26 mouse cellular contexts compared by ENCODE assay signal in the genomic region with DNA sequence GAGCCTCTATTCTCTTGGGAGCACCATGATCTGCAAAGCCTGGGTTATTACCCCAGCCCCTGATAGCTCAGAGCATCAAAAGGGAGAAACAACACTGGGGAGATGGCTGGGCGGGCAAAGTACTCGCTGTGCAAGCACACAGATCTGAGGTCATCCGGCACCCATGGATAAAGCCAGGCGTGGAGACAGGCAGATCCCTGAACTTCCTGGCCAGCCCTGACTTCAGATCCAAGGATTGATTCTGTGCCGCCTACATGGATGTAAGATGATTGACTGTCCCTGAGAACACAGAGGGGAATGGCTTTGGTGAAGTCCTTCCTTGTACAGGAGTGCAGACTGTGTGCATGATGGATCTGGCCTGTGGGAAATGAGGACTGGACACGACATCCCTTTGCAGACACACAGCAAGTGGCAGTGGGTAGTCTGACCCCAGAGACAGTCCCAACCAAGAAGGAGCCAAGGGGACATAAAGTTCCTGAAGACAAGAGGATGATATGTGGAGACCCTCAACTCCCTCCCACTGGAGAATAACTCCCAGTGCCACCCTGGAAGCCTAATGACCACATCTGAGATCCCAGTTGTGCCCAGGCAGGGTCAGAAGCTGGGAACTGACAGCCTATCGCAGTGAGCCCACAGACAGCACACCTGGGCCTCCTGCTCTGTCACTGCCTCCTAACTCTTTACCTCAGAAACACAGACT. TPM values are rescaled to one million over a fixed set of nuclear protein-coding genes. Genes with fewer than 3 reads are reported as not detected.
DNase-seq lines count a peak whose midpoint lies in the region; ATAC-seq lines count a peak whose summit lies in the region.
"Had no signal": no experiment of that assay in that cellular context is flagged by ENCODE, and none has a peak within 500 bp of the region (broad histone marks: within the 10 kb centered on the region; RNA-seq: fewer than 3 reads in every experiment).

No protein-coding gene starts in this region.

- H3K27me3 ChIP-seq in heart, embryonic 11.5 days (ENCODE audit: control insufficient read depth, insufficient read depth, low read length) = no peaks in the 10 kb centered on the region
- H3K27me3 ChIP-seq in intestine, embryonic 15.5 days (replicated peaks) = no peaks in the 10 kb centered on the region
- H3K27me3 ChIP-seq in intestine, embryonic 16.5 days (replicated peaks; ENCODE audit: control insufficient read depth, insufficient read depth, low read length) = no peaks in the 10 kb centered on the region
- H3K27me3 ChIP-seq: embryonic facial prominence, embryonic 12.5 days had no signal

- H3K9me3 ChIP-seq in heart, embryonic 11.5 days (replicated peaks; ENCODE audit: control insufficient read depth, low read length) = no peaks in the 10 kb centered on the region
- H3K9me3 ChIP-seq in intestine, embryonic 15.5 days = no peaks in the 10 kb centered on the region
- no peaks in the 10 kb centered on the region for H3K9me3 ChIP-seq in intestine, embryonic 16.5 days (ENCODE audit: control insufficient read depth, low read length)
- H3K9me3 ChIP-seq: embryonic facial prominence, embryonic 12.5 days; G1E; limb, embryonic 10.5 days had no signal

- no peak overlapping the region for H3K4me3 ChIP-seq in heart, embryonic 11.5 days (ENCODE audit: low read depth, low read length)
- H3K4me3 ChIP-seq in intestine, embryonic 15.5 days (replicated peaks) = no peak overlapping the region
- H3K4me3 ChIP-seq in intestine, embryonic 16.5 days (ENCODE audit: low read length) = no peak overlapping the region
- H3K4me3 ChIP-seq: embryonic facial prominence, embryonic 12.5 days; erythroblast, embryonic 14.5 days; left cerebral cortex, adult 2 months; limb, embryonic 10.5 days had no signal

- ATAC-seq in heart, embryonic 11.5 days (replicated peaks; ENCODE audit: insufficient number of reproducible peaks, low FRiP score, low TSS enrichment) = no peak
- no peak for ATAC-seq in intestine, embryonic 15.5 days
- ATAC-seq in intestine, embryonic 16.5 days = no peak
- ATAC-seq: forebrain, embryonic 14.5 days had no signal

- intact Hi-C loops in heart, postnatal 36 days (cut with DNase I) = no loop called here

- H3K4me1 ChIP-seq in heart, embryonic 11.5 days (ENCODE audit: control insufficient read depth, insufficient read depth, low read length) = peaks cover 70% of the 10 kb centered on the region
- peaks cover 73% of the 10 kb centered on the region for H3K4me1 ChIP-seq in intestine, embryonic 15.5 days (replicated peaks)
- H3K4me1 ChIP-seq in intestine, embryonic 16.5 days (ENCODE audit: control insufficient read depth, insufficient read depth, low read length) = peaks cover 70% of the 10 kb centered on the region

- no peaks in the 10 kb centered on the region for H3K36me3 ChIP-seq in heart, embryonic 11.5 days (ENCODE audit: control insufficient read depth, insufficient read depth, low read length)
- H3K36me3 ChIP-seq in intestine, embryonic 15.5 days = no peaks in the 10 kb centered on the region
- no peaks in the 10 kb centered on the region for H3K36me3 ChIP-seq in intestine, embryonic 16.5 days (ENCODE audit: control insufficient read depth, insufficient read depth, low read length)
- H3K36me3 ChIP-seq: G1E had no signal

- 0 out of 2 replicates have a peak overlapping the region, but pooled peaks have one; percentile 17 for H3K9ac ChIP-seq in heart, embryonic 11.5 days (ENCODE audit: low read depth, low read length)
- no peak overlapping the region for H3K9ac ChIP-seq in intestine, embryonic 15.5 days
- no peak overlapping the region; the same call in 1 of the 2 replicates for H3K9ac ChIP-seq in intestine, embryonic 16.5 days (ENCODE audit: low read depth, low read length)
- H3K9ac ChIP-seq: embryonic facial prominence, embryonic 12.5 days; lung, embryonic 14.5 days had no signal

- WGBS in heart, embryonic 11.5 days (ENCODE audit: insufficient replicate concordance) = 72% methylated on average over 7 of the region's 7 CpGs
- WGBS in intestine, embryonic 15.5 days = 68% methylated on average over 7 of the region's 7 CpGs
- 67% methylated on average over 7 of the region's 7 CpGs for WGBS in intestine, embryonic 16.5 days

- no peak overlapping the region for H3K4me2 ChIP-seq in heart, embryonic 11.5 days
- H3K4me2 ChIP-seq in intestine, embryonic 15.5 days (replicated peaks) = no peak overlapping the region
- H3K4me2 ChIP-seq in intestine, embryonic 16.5 days (ENCODE audit: low read depth, low read length) = no peak overlapping the region
- H3K4me2 ChIP-seq: embryonic facial prominence, embryonic 12.5 days; lung, embryonic 14.5 days; midbrain, embryonic 11.5 days had no signal

- DNase-seq in cerebellum, adult 11-12 months = peak; percentile 51
- no peak for DNase-seq in cerebellum, postnatal 14 days
- DNase-seq in heart, postnatal 36 days = no peak
- DNase-seq in cerebellum, postnatal 25 days = peak; percentile 31 to 45
- no peak for DNase-seq in urinary bladder, postnatal 4 days (ENCODE audit: low spot score in 2 of 2)
- DNase-seq: gastrocnemius, postnatal 25 days; kidney, adult 8-10 months; lung, embryonic 14.5 days; right cerebral cortex, postnatal 4 days had no signal

- H3K27ac ChIP-seq in heart, embryonic 11.5 days (ENCODE audit: low read depth, low read length) = no peak overlapping the region
- peak overlapping the region; percentile 28; the same call in 1 of the 2 replicates for H3K27ac ChIP-seq in intestine, embryonic 15.5 days
- no peak overlapping the region for H3K27ac ChIP-seq in intestine, embryonic 16.5 days (ENCODE audit: low read length)
- H3K27ac ChIP-seq: embryonic facial prominence, embryonic 12.5 days; left cerebral cortex, adult 2 months; limb, embryonic 10.5 days had no signal

RNA-seq across cellular contexts. Expression of a gene that starts 12.2 kb away (rescaled TPM):
- 3.4 and 3.6 TPM in 2 replicates for polyA plus RNA-seq in heart, embryonic 11.5 days (2014; fragmentation: Nextera tagmentation; extraction: Ambion mirVana)
- total RNA-seq in heart, postnatal 36 days (2021) = 10 to 100 TPM; 11.5 to 13.4 TPM
- polyA plus RNA-seq in intestine, embryonic 15.5 days (2015; fragmentation: Nextera tagmentation; extraction: Ambion mirVana) = 2.0 and 2.3 TPM in 2 replicates
- 1.2 and 1.3 TPM in 2 replicates for polyA plus RNA-seq in intestine, embryonic 16.5 days (2015; fragmentation: Nextera tagmentation; extraction: Ambion mirVana)

RNA-seq across cellular contexts. Expression of a gene that starts 20.0 kb away (rescaled TPM):
- 0.26 TPM in 1 of 2 replicates, not detected in the other for polyA plus RNA-seq in heart, embryonic 11.5 days (2014; fragmentation: Nextera tagmentation; extraction: Ambion mirVana)
- total RNA-seq in heart, postnatal 36 days (2021) = not detected
- polyA plus RNA-seq in intestine, embryonic 15.5 days (2015; fragmentation: Nextera tagmentation; extraction: Ambion mirVana) = not detected in 2 replicates
- not detected in 2 replicates for polyA plus RNA-seq in intestine, embryonic 16.5 days (2015; fragmentation: Nextera tagmentation; extraction: Ambion mirVana)
- total RNA-seq: adrenal gland, postnatal 36 days; G1E; gastrocnemius, postnatal 25 days; left cerebral cortex, adult 2 months; liver, adult 2 months had no signal
- polyA plus RNA-seq: cortical plate, adult 2 months; embryonic facial prominence, embryonic 12.5 days; erythroblast, embryonic 14.5 days; forebrain, embryonic 14.5 days; G1E; hindbrain, embryonic 11.5 days; limb, embryonic 10.5 days; liver, adult 2 months; lung, embryonic 14.5 days; midbrain, embryonic 11.5 days; neural tube, embryonic 11.5 days; stomach, embryonic 16.5 days; thymus, postnatal 0 days had no signal

RNA-seq across cellular contexts. Expression of a gene that starts 59.9 kb away (rescaled TPM):
- polyA plus RNA-seq in heart, embryonic 11.5 days (2014; fragmentation: Nextera tagmentation; extraction: Ambion mirVana) = 38.4 and 48.4 TPM in 2 replicates
- total RNA-seq in heart, postnatal 36 days (2021) = 1 to 10 TPM; 1.6 to 2.2 TPM
- polyA plus RNA-seq in intestine, embryonic 15.5 days (2015; fragmentation: Nextera tagmentation; extraction: Ambion mirVana) = 28.3 and 29.4 TPM in 2 replicates
- 23.4 and 25.3 TPM in 2 replicates for polyA plus RNA-seq in intestine, embryonic 16.5 days (2015; fragmentation: Nextera tagmentation; extraction: Ambion mirVana)

Comparison
In these comparisons a context has a peak if more than half of its experiments do, and no peak if none do; other contexts are left out.
1. DNase-seq: peak in cerebellum, adult 11-12 months (single experiment) and cerebellum, postnatal 25 days (2 of 2); none in cerebellum, postnatal 14 days (0 of 2), heart, postnatal 36 days (0 of 2) and urinary bladder, postnatal 4 days (0 of 2).